Mouse (Mus musculus): ENCODE measurements around the gene Hs3st4. TPM values are rescaled to one million over a fixed set of nuclear protein-coding genes. Genes with fewer than 3 reads are reported as not detected.
A peak's percentile ranks its signal among the peaks of the same experiment; 100 is the strongest.

The Hs3st4 gene
- 10 to 100 TPM; 91.7 to 93.8 TPM for total RNA-seq (2021)
- long read RNA-seq, partial matches to known transcripts = 13 of 13 reads
- long read RNA-seq, other reads (novel, unspliced or antisense) = 0 of 13 reads

DNA sequence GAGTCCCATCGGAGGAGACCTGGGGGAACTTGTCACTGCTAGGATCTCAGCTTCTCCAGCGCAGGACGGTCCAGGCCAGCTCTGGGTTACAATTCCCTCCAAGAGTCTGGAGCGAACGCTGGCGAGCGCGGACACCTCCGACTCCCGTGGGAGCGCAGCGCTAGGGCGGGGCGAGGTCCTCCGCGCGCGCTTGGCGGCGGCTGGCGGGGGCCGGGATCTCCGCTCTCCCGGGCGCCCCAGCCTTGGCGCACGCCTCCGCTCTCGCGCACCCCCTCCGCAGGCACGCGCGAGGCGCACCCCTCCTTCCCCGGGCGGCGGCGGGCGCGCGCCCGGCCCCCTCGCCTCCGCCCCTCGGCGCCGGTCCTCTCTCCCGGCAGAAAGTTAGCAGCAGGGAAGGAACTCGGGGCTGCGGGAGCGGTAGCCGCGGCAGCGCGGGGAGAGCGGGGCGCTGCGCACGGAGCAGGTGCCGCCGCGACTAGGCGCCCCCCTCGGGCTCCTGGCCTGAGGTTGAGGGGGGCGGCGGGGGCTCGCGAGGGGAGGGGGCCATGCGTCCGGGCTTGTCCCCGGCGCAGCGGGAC lies at the start of gene Hs3st4:
Hs3st4 (plus strand) TSS at position 409 of the 578 bp plus-strand sequence.
- DNase-seq (ENCODE audit: low spot score in 2 of 2) = peak; percentile 28 to 48

DNA sequence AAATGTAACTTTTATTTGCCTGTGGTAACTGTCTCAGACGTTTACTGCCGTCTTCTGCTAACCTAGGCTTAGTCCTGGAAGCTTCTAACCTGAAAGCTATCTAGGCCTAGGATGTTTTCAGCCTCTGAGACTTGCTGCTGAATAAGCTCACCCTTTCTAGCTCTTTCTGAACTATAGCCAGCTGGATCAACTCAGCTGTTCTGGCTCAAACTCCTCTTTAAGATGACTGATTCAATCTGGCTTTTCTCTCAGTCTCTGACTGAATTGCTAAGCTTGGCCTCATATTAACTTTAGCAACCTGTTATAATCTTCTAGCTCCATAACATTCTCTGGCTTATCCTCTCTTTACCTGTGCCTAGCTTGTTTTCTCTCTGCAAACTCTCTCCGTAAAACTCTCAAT lies 35.8 kb upstream of the Hs3st4 start:
- DNase-seq (ENCODE audit: low spot score in 2 of 2) = no peak

GRCm38 (mm10) chr7:123963021-123963420 lies 19.6 kb upstream of the Hs3st4 start:
- no peak for DNase-seq (ENCODE audit: low spot score in 2 of 2)

GRCm38 (mm10) chr7:123964559-123965142 lies 18.0 kb upstream of the Hs3st4 start:
- peak in 1 of 2 experiments; percentile 33 for DNase-seq (ENCODE audit: low spot score in 2 of 2)

DNA sequence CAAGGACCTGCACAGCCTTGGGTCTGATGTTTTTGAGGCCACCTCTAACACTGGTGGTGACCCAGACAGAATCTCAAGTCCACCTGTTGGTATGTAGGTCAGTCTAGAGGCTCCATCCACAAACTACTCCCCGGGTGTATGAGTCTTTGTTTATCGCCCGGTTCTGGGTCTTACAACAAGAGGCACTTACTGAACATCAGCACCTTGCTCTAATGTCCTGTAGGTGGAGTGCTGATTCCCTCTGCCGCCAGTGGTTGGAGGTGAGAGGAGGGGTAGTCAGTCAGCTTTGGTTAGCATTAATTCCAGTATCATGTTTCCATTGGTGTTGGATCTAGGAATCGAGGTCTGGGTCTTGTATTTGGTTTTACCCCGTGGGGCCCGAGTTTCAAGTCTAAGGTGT lies 17.2 kb upstream of the Hs3st4 start:
- no peak for DNase-seq (ENCODE audit: low spot score in 2 of 2)

- no peak for DNase-seq (ENCODE audit: low spot score in 2 of 2)
Observed at GRCm38 (mm10) chr7:123975441-123975840, 7.2 kb upstream of the Hs3st4 start.

DNA sequence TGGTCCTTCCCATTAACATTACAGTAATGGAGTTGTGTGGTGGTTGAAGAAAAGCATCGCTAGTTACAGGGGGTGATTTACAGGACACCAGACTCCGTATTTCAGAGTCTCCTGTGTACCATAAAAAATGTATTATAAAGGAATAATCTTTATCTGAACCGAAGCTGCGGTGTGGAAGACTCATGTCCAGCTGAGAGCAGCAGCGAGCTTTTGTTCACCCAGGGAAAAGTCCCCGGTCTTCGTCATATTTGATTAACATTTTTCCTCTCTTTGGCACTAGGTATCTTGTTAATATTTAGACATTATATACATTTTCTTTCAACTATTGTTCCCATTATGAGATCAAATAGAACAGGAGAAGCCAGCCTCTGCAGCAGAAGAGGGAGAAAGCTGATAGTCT lies 1.2 kb upstream of the Hs3st4 start:
- DNase-seq (ENCODE audit: low spot score in 2 of 2) = no peak

DNA sequence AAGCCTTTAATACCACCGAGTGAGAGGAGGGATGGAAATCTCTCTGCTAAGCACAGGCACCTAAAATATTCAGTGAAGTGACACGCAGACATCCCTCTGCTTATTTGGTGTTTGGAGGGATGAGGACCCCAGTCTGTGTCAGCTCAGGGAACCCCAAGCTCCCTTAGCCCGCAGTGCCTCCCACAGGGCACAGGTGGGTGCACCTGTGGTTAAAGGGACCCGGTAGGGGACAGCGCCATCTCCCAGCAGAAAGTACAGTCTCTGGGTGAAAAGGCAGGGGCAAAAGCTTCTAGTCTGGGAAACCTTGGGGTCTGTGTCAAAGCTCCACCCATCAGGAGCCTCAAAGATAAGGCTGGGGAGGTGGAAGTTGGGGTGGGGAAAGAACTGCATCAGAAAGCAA lies 659 bp upstream of the Hs3st4 start:
- DNase-seq (ENCODE audit: low spot score in 2 of 2) = no peak

- DNase-seq (ENCODE audit: low spot score in 2 of 2) = no peak
Observed at GRCm38 (mm10) chr7:123983177-123984046, 743 bp downstream of the Hs3st4 start.

DNA sequence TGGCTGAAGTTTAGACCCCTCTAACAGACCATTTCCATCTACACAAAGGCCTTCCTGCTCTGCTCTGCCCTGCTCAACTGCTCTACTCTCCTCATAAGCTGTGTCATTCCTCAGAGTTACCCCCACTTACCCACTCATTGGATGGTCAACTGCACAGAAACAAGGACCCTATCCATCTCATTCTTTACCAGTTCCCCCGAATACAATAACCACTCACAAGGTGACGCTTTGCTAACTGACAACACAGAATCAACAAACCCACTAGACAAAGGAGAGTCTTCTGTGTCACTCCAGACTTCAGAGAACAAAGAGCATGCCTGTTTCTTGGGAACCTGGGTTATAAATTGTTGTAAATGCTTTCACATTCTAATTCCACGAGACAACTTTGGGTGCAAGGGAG lies 9.5 kb downstream of the Hs3st4 start:
- no peak for DNase-seq (ENCODE audit: low spot score in 2 of 2)

GRCm38 (mm10) chr7:123997266-123997665 lies 14.6 kb downstream of the Hs3st4 start:
- DNase-seq (ENCODE audit: low spot score in 2 of 2) = peak in 1 of 2 experiments; percentile 8

DNA sequence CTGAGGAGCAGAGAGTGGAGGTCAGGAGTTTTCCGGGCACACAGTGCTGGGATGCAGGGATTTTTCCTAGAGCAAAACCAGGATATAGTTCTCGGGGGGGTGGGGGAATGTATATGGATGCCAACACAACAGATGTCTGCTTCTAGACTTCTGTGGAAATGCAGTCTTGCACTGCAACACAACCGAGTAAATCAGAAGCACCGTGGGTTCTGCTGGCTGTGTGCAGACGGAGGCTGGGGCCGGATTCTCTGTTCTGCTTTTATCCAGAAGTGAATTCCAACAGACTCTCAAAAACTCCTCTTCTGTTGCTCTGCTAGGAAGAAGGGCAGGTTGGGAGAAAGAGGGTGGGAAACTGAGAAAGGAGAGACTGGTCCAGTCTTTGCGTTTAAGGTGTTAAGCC lies 15.9 kb downstream of the Hs3st4 start:
- DNase-seq (ENCODE audit: low spot score in 2 of 2) = peak in 1 of 2 experiments; percentile 48

DNA sequence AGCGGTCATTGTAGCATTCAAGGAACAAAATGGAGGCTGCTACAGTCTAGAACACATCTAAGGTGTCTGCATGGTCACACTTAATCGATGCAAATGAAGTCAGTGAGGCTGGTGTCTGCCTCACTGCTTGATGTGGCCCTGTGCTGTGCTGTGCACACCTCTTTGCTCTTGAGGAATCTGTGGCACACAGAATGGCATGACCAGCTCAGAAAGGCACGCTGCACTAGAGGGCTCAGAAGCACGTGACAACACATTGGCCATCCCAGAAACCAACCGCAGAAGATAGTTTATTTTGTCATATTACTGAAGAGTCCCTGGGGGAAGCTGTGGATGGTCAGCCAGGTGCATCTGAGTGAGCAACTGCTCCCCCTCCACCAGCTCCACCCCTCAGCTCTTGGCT lies 44.2 kb downstream of the Hs3st4 start:
- no peak for DNase-seq (ENCODE audit: low spot score in 2 of 2)

- DNase-seq (ENCODE audit: low spot score in 2 of 2) = no peak
Observed at GRCm38 (mm10) chr7:124032236-124032635, 49.6 kb downstream of the Hs3st4 start.

GRCm38 (mm10) chr7:124033332-124033731 lies 50.7 kb downstream of the Hs3st4 start:
- no peak for DNase-seq (ENCODE audit: low spot score in 2 of 2)

GRCm38 (mm10) chr7:124037281-124037700 lies 54.6 kb downstream of the Hs3st4 start:
- DNase-seq (ENCODE audit: low spot score in 2 of 2) = no peak

DNA sequence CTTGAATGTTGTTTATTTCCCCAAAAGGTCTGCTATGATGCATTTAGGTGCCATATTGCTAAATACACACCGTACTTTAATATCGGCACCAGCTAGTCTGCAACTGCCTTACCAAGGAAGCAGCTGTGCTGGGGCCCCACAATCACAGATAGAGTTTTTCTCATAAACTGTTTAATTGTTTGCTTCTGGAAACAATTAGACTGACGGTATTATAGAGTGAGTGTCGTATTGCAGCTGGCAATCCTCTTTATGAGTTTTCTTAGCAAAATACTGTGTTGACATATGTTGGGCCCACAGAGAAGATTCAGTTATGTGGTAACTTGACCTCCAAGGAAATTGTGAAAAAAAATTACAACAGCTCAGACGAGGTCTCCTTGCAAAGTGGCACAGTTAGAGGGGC lies 56.5 kb downstream of the Hs3st4 start:
- no peak for DNase-seq (ENCODE audit: low spot score in 2 of 2)

- DNase-seq (ENCODE audit: low spot score in 2 of 2) = no peak
Observed at GRCm38 (mm10) chr7:124047382-124047781, 64.7 kb downstream of the Hs3st4 start.

- DNase-seq (ENCODE audit: low spot score in 2 of 2) = peak; percentile 18 to 59
Observed at GRCm38 (mm10) chr7:124048971-124049370, 66.3 kb downstream of the Hs3st4 start.

GRCm38 (mm10) chr7:124050421-124050820 lies 67.8 kb downstream of the Hs3st4 start:
- no peak for DNase-seq (ENCODE audit: low spot score in 2 of 2)

GRCm38 (mm10) chr7:124083741-124084140 lies 101.1 kb downstream of the Hs3st4 start:
- no peak for DNase-seq (ENCODE audit: low spot score in 2 of 2)

- peak in 1 of 2 experiments; percentile 69 for DNase-seq (ENCODE audit: low spot score in 2 of 2)
Observed at GRCm38 (mm10) chr7:124129019-124129418, 146.3 kb downstream of the Hs3st4 start.

All from layer of hippocampus, adult 18-20 months (tissue).